Mouse (Mus musculus) midbrain, postnatal 0 days (tissue): ENCODE measurements around the gene Gm20388. TPM values are rescaled to one million over a fixed set of nuclear protein-coding genes. Genes with fewer than 3 reads are reported as not detected.

Experiments
- ATAC-seq: fragments of 200-750 bp; cut with Nextera tagmentation; 2 replicates; pipeline ENCODE4 v1.8.0; 2017; ENCODE audit warnings: moderate number of reproducible peaks, mild to moderate bottlenecking, moderate TSS enrichment, moderate library complexity; ENCODE audit not compliant: low FRiP score
- DNase-seq: peaks from one replicate; pipeline ENCODE4 v3.0.0-alpha.2; 2015; ENCODE audit warnings: low spot score
- H3K27ac ChIP-seq: fragments of 300-500 bp; sonication (generic); 2 replicates; pipeline ENCODE4 v1.5.1; 2014; ENCODE audit warnings: low read depth, mild to moderate bottlenecking, low read length, mixed read lengths
- H3K27me3 ChIP-seq: fragments of 300-500 bp; sonication (generic); 2 replicates; pipeline ENCODE4 v1.6.1; 2014; ENCODE audit warnings: low read length, control low read depth, mixed read lengths; ENCODE audit not compliant: insufficient read depth
- H3K36me3 ChIP-seq: fragments of 300-500 bp; sonication (generic); 2 replicates; pipeline ENCODE4 v1.6.1; 2014; ENCODE audit warnings: low read length, control low read depth, mixed read lengths; ENCODE audit not compliant: insufficient read depth
- H3K4me1 ChIP-seq: fragments of 300-500 bp; sonication (generic); 2 replicates; pipeline ENCODE4 v1.6.1; 2014; ENCODE audit warnings: mild to moderate bottlenecking, control low read depth, antibody characterized with exemption, low read length, mixed read lengths; ENCODE audit not compliant: insufficient read depth
- H3K4me2 ChIP-seq: fragments of 300-500 bp; sonication (generic); 2 replicates; pipeline ENCODE4 v1.6.1; 2014; ENCODE audit warnings: low read depth, mild to moderate bottlenecking, low read length, mixed read lengths; ENCODE audit not compliant: poor library complexity, severe bottlenecking
- H3K4me3 ChIP-seq: fragments of 300-500 bp; sonication (generic); 2 replicates; pipeline ENCODE4 v1.5.1; 2014; ENCODE audit warnings: low read depth, mild to moderate bottlenecking, low read length, moderate library complexity
- H3K9ac ChIP-seq: fragments of 300-500 bp; sonication (generic); replicated peaks from 2 replicates; pipeline ENCODE4 v1.6.1; 2014; ENCODE audit warnings: mild to moderate bottlenecking, low read length, moderate library complexity, mixed read lengths; ENCODE audit not compliant: poor library complexity, severe bottlenecking
- H3K9me3 ChIP-seq: fragments of 300-500 bp; sonication (generic); 2 replicates; pipeline ENCODE4 v1.6.1; 2016; ENCODE audit warnings: low read length, control low read depth
- CTCF ChIP-seq: IDR thresholded peaks from 2 replicates; pipeline ENCODE4 v1.5.1; 2016; ENCODE audit warnings: antibody characterized with exemption, mild to moderate bottlenecking
- WGBS: fragments of 180-500 bp; shearing (Covaris S2); extraction: QIAGEN DNeasy Blood & Tissue Kit; methylation state at CpG from one replicate; pipeline ENCODE4 v1.1.7; 2014; 5-methylcytosine and 5-hydroxymethylcytosine counted together
- polyA plus RNA-seq: library from polyadenylated mRNA; unstranded; fragments of >200 nt; fragmentation: Nextera tagmentation; extraction: Ambion mirVana; gene quantifications from 2 replicates; pipeline ENCODE4 v1.2.1, GENCODE M21; 2015
- total RNA-seq: library from RNA; depleted of rRNA; stranded (reverse); fragments of >200 nt; gene quantifications from 2 replicates; pipeline ENCODE4 v1.2.3, GENCODE M21; 2014

Gm20388 gene
- total and polyA plus RNA-seq, 2 experiments from 2014 or later: 74.2 TPM; not detected in 1

DNA sequence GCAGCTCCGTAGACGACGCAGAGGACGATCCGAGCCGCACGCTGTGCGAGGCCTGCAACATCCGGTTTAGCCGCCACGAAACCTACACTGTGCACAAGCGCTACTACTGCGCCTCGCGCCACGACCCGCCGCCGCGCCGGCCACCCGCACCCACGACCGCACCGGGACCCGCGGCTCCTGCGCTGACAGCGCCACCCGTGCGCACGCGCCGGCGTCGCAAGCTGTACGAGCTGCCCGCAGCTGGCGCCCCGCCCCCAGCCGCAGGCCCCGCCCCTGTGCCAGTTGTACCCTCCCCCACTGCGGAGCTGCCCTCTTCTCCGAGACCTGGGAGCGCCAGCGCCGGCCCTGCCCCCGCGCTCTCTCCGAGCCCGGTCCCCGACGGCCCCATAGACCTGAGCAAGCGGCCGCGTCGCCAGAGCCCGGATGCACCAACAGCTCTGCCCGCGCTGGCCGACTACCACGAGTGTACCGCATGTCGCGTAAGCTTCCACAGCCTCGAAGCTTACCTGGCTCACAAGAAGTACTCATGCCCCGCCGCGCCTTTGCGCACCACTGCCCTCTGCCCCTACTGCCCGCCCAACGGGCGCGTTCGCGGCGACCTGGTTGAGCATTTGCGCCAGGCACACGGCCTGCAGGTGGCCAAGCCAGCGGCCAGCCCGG, 2425.7 kb downstream of the Gm20388 start:
- Histone ChIP-seq H3K4me3 (peak overlapping the region; percentile 49), H3K9ac (peak overlapping the region; percentile 56), H3K4me2 (peak overlapping the region; percentile 69), H3K9me3 (no peaks in the 10 kb centered on the region), H3K4me1 (0 out of 2 replicates have a peak, but pooled peaks cover 2% of the 10 kb centered on the region), H3K36me3 (no peaks in the 10 kb centered on the region; the same call in 1 of the 2 replicates), H3K27ac (no peak overlapping the region; the same call in 1 of the 2 replicates), H3K27me3 (peaks cover 29% of the 10 kb centered on the region)
- WGBS: 12% methylated on average over 63 of the region's 81 CpGs
- peak; percentile 44 for ATAC-seq
- peak; percentile 59 for DNase-seq
- no peak for TF ChIP-seq CTCF

DNA sequence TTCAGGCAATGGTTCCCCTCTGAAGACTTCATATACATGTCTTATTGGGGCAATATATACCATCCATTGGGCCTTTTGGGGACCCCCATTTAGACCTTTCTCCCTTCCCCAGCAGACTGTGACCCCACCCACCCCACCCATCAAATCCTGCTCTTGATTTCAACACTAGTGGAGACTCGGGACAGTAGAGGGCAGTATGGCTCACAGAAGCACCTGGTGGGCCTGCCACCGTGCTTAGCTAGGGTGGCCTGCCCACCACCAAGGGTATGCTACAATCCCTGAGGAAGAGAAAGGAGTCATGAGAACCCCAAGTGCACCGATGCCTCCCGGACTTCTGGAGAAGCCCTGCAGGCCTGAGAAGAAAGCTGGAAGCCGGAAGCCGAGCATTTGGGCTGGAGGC, 2428.2 kb downstream of the Gm20388 start:
- ATAC-seq (no peak), DNase-seq (no peak)
- H3K9me3 ChIP-seq: no peaks in the 10 kb centered on the region
- H3K4me3 ChIP-seq: no peak overlapping the region
- 0 out of 2 replicates have a peak, but pooled peaks cover 5% of the 10 kb centered on the region for H3K4me1 ChIP-seq
- H3K27me3 ChIP-seq: peaks cover 29% of the 10 kb centered on the region
- WGBS: 42% methylated on average over 6 of the region's 6 CpGs
- H3K4me2 ChIP-seq: no peak overlapping the region
- no peaks in the 10 kb centered on the region for H3K36me3 ChIP-seq
- peak; percentile 29 for TF ChIP-seq CTCF
- H3K9ac ChIP-seq: no peak overlapping the region
- no peak overlapping the region for H3K27ac ChIP-seq

DNA sequence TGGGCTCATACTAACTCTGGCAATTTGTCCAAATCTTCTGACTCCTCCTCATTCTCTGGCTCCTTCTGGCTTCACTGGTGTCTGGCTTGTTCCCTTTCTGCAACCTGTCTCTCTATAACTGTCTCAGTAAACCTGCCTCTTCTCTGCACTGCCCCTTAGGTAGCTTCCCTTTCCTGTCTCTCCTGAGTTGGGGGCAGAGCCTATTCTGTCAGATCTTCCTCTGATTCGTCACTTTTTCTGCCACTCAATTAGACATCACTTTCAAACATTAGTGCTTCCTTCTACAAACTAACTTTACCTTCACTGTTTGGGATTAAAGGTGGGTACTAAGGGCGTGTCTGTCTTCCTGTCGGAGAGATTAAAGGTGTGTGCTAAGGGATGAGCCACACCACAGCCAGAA, 2430.1 kb downstream of the Gm20388 start:
- peaks cover 19% of the 10 kb centered on the region for H3K27me3 ChIP-seq
- 0 out of 2 replicates have a peak, but pooled peaks cover 2% of the 10 kb centered on the region for H3K4me1 ChIP-seq
- H3K4me3 ChIP-seq: no peak overlapping the region
- no peaks in the 10 kb centered on the region for H3K36me3 ChIP-seq
- DNase-seq (no peak), ATAC-seq (no peak)
- no peak overlapping the region for H3K4me2 ChIP-seq
- no peaks in the 10 kb centered on the region for H3K9me3 ChIP-seq
- 89% methylated on average over 3 of the region's 3 CpGs for WGBS
- H3K27ac ChIP-seq: no peak overlapping the region
- TF ChIP-seq CTCF: no peak
- H3K9ac ChIP-seq: no peak overlapping the region

DNA sequence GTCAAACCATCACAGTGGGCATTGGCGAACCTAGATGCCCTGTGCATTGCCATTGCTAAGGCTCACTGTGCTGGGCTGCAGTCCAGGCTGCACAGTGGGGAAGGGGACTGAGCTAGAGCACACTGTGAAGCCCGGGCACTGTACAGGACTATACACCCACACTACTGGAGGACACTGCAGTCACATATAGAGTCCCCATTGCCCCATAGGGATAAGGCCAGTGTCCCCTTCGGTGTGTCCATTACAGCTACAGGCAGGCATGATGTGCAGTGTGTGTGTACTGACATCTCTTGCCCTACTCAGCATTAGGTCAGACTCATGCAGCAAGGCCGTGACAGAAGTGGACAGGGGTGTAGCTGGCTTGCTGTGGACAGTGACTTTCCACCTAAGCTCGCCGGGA, 2431.1 kb downstream of the Gm20388 start:
- ATAC-seq: no peak
- H3K4me2 ChIP-seq: no peak overlapping the region
- H3K9ac ChIP-seq: no peak overlapping the region
- no peak for TF ChIP-seq CTCF
- H3K27me3 ChIP-seq: peaks cover 19% of the 10 kb centered on the region
- 78% methylated on average over 6 of the region's 6 CpGs for WGBS
- no peak overlapping the region for H3K4me3 ChIP-seq
- H3K36me3 ChIP-seq: no peaks in the 10 kb centered on the region
- H3K4me1 ChIP-seq: 0 out of 2 replicates have a peak, but pooled peaks cover 2% of the 10 kb centered on the region
- H3K27ac ChIP-seq: no peak overlapping the region
- no peak for DNase-seq
- no peaks in the 10 kb centered on the region for H3K9me3 ChIP-seq

DNA sequence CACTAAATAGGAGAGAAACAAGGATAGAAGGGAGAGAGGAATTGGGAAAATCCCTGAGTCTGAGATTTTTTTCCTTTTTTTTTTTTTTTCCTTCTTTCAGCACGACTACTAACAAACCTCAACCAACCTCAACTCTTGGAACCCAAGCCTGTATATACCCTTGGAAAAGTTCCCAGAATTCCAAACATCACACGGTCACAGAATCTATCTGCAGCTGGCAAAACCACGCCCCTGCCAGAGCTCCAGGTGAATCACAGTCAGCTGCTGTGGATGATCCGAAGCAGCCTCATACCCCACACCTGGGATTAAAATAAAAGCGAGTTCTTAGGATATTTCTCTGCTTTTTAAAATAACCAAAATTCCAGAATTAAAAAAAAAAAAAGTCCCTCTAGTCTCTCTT, 2431.7 kb downstream of the Gm20388 start:
- no peak overlapping the region for H3K27ac ChIP-seq
- WGBS: 47% methylated on average over 5 of the region's 5 CpGs
- ATAC-seq: no peak
- peaks cover 15% of the 10 kb centered on the region for H3K27me3 ChIP-seq
- no peak overlapping the region for H3K4me3 ChIP-seq
- H3K4me2 ChIP-seq: no peak overlapping the region
- no peak for DNase-seq
- no peaks in the 10 kb centered on the region for H3K36me3 ChIP-seq
- H3K9me3 ChIP-seq: no peaks in the 10 kb centered on the region
- no peak overlapping the region for H3K9ac ChIP-seq
- 0 out of 2 replicates have a peak, but pooled peaks cover 2% of the 10 kb centered on the region for H3K4me1 ChIP-seq
- TF ChIP-seq CTCF: no peak

DNA sequence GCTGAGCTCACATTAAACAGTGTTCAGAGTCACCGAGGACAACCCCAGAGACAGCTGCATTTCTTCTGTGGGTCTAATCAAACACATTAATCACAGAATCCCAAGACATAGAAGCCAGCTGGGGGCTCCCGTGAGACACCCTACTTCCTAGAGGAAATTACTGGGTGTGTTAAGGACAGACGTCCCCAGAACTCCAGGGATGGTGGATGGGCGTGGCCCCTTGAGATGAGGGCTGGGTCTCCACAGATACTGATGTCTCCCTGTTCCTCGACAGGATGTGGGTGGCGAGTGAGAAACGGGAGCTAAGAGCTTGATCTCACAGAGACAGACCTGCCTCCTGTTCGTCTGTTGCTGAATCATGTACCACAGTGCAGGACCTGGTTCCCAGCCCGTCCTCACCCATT, 2432.2 kb downstream of the Gm20388 start:
- H3K9ac ChIP-seq: no peak overlapping the region
- peak overlapping the region; percentile 39 for H3K4me2 ChIP-seq
- 11% methylated on average over 9 of the region's 9 CpGs for WGBS
- ATAC-seq: no peak
- no peaks in the 10 kb centered on the region for H3K9me3 ChIP-seq
- no peaks in the 10 kb centered on the region for H3K36me3 ChIP-seq
- DNase-seq: no peak
- H3K27ac ChIP-seq: no peak overlapping the region
- no peak overlapping the region for H3K4me3 ChIP-seq
- 0 out of 2 replicates have a peak, but pooled peaks cover 5% of the 10 kb centered on the region for H3K4me1 ChIP-seq
- peaks cover 10% of the 10 kb centered on the region for H3K27me3 ChIP-seq
- no peak for TF ChIP-seq CTCF
